Comparison of ENCODE assay signal across 10 mouse cellular contexts in genomic region chr2:45580838-45581548, GRCm38 (mm10).
DNase-seq lines count a peak whose midpoint lies in the region; ATAC-seq and TF ChIP-seq lines count a peak whose summit lies in the region.
"Had no signal": no experiment of that assay in that cellular context is flagged by ENCODE, and none has a peak within 500 bp of the region (broad histone marks: within the 10 kb centered on the region; RNA-seq: fewer than 3 reads in every experiment).

No protein-coding gene starts in this region.

- no peak overlapping the region for H3K4me3 ChIP-seq in embryonic facial prominence, embryonic 14.5 days (ENCODE audit: low read depth, low read length)
- no peak overlapping the region for H3K4me3 ChIP-seq in heart, postnatal 0 days (ENCODE audit: low read depth, low read length)
- H3K4me3 ChIP-seq: erythroblast, embryonic 14.5 days; liver, embryonic 13.5 days had no signal

- no peaks in the 10 kb centered on the region for H3K9me3 ChIP-seq in embryonic facial prominence, embryonic 14.5 days (ENCODE audit: control insufficient read depth, low read length)
- H3K9me3 ChIP-seq in heart, postnatal 0 days (replicated peaks; ENCODE audit: control insufficient read depth, low read length), result no peaks in the 10 kb centered on the region
- H3K9me3 ChIP-seq: liver, embryonic 13.5 days had no signal

- peaks cover 4% of the 10 kb centered on the region for H3K4me1 ChIP-seq in embryonic facial prominence, embryonic 14.5 days (ENCODE audit: control insufficient read depth, insufficient read depth, low read length)
- H3K4me1 ChIP-seq in heart, postnatal 0 days (ENCODE audit: control insufficient read depth, insufficient read depth), result no peaks in the 10 kb centered on the region
- H3K4me1 ChIP-seq: liver, embryonic 13.5 days had no signal

- no peaks in the 10 kb centered on the region for H3K36me3 ChIP-seq in embryonic facial prominence, embryonic 14.5 days (ENCODE audit: control insufficient read depth, insufficient read depth, low read length)
- H3K36me3 ChIP-seq in heart, postnatal 0 days (replicated peaks; ENCODE audit: control insufficient read depth, insufficient read depth, low read length), result no peaks in the 10 kb centered on the region
- H3K36me3 ChIP-seq: liver, embryonic 13.5 days had no signal

- no peak for ATAC-seq in embryonic facial prominence, embryonic 14.5 days (ENCODE audit: low read depth)
- ATAC-seq in heart, postnatal 0 days (ENCODE audit: insufficient read depth, low read depth), result peak; percentile 75
- ATAC-seq in erythroid progenitor cell, adult 5-6 weeks (replicated peaks; ENCODE audit: low FRiP score, poor library complexity, severe bottlenecking), result no peak

- no peak for TF ChIP-seq EP300 in heart, postnatal 0 days (IDR thresholded peaks at IDR 0.05; ENCODE audit: low read depth)

- no peak overlapping the region for H3K9ac ChIP-seq in embryonic facial prominence, embryonic 14.5 days (ENCODE audit: low read depth, low read length)
- H3K9ac ChIP-seq in heart, postnatal 0 days (replicated peaks; ENCODE audit: low read depth, low read length), result no peak overlapping the region
- H3K9ac ChIP-seq: liver, embryonic 13.5 days had no signal

- peak; percentile 10 to 29 for DNase-seq in left cerebral cortex, postnatal 25 days (ENCODE audit: low spot score in 2 of 2)
- no peak for DNase-seq in left cerebral cortex, postnatal 36 days (ENCODE audit: low spot score in 2 of 2)
- peak; percentile 76 for DNase-seq in embryonic facial prominence, embryonic 14.5 days (ENCODE audit: low spot score)
- DNase-seq in heart, postnatal 0 days (ENCODE audit: low spot score), result peak; percentile 74
- peak; percentile 9 for DNase-seq in ovary, adult 18-20 months (ENCODE audit: low spot score)
- DNase-seq in spleen, postnatal 14 days (ENCODE audit: low spot score in 2 of 2), result no peak
- DNase-seq in right cerebral cortex, postnatal 14 days, result no peak
- DNase-seq: liver, embryonic 13.5 days had no signal

- H3K27me3 ChIP-seq in embryonic facial prominence, embryonic 14.5 days (replicated peaks; ENCODE audit: control insufficient read depth, insufficient read depth, low read length), result no peaks in the 10 kb centered on the region
- H3K27me3 ChIP-seq in heart, postnatal 0 days (ENCODE audit: control insufficient read depth, insufficient read depth, low read length), result no peaks in the 10 kb centered on the region
- H3K27me3 ChIP-seq: liver, embryonic 13.5 days had no signal

- no peak overlapping the region; the same call in 1 of the 2 replicates for H3K27ac ChIP-seq in embryonic facial prominence, embryonic 14.5 days (replicated peaks; ENCODE audit: low read depth, low read length)
- H3K27ac ChIP-seq in heart, postnatal 0 days (ENCODE audit: low read depth), result peak overlapping the region; percentile 36
- H3K27ac ChIP-seq: liver, embryonic 13.5 days had no signal

- 34% methylated on average over 8 of the region's 8 CpGs for WGBS in embryonic facial prominence, embryonic 14.5 days
- WGBS in heart, postnatal 0 days, result 13% methylated on average over 8 of the region's 8 CpGs

- H3K4me2 ChIP-seq in embryonic facial prominence, embryonic 14.5 days (ENCODE audit: low read depth, low read length), result 0 out of 2 replicates have a peak overlapping the region, but pooled peaks have one; percentile 18
- peak overlapping the region; percentile 45 for H3K4me2 ChIP-seq in heart, postnatal 0 days (ENCODE audit: low read depth, low read length)
- H3K4me2 ChIP-seq: liver, embryonic 13.5 days had no signal

- no peak for TF ChIP-seq CTCF in heart, postnatal 0 days (IDR thresholded peaks at IDR 0.05; ENCODE audit: low read depth)

- intact Hi-C loops in left cerebral cortex, postnatal 25 days (cut with DNase I), result no loop called here
- intact Hi-C loops in left cerebral cortex, postnatal 36 days (cut with DNase I), result no loop called here

Comparison
In these comparisons a context has a peak if more than half of its experiments do, and no peak if none do; other contexts are left out.
1. DNase-seq: peak in left cerebral cortex, postnatal 25 days (2 of 2), embryonic facial prominence, embryonic 14.5 days (single experiment), heart, postnatal 0 days (single experiment) and ovary, adult 18-20 months (single experiment); none in left cerebral cortex, postnatal 36 days (0 of 2), spleen, postnatal 14 days (0 of 2) and right cerebral cortex, postnatal 14 days (single experiment).